Mouse (Mus musculus): ENCODE results near the gene Bckdk. TPM values are rescaled to one million over a fixed set of nuclear protein-coding genes. Genes with fewer than 3 reads are reported as not detected.
"Not testable (repeated sequence)": the region's sequence is repeated elsewhere in the genome, so short reads cannot be mapped to it uniquely, and the experiment has no call there.

Gene Bckdk
- polyA plus RNA-seq, 2 experiments from 2014 or later: 62.4 to 77.7 TPM

DNA sequence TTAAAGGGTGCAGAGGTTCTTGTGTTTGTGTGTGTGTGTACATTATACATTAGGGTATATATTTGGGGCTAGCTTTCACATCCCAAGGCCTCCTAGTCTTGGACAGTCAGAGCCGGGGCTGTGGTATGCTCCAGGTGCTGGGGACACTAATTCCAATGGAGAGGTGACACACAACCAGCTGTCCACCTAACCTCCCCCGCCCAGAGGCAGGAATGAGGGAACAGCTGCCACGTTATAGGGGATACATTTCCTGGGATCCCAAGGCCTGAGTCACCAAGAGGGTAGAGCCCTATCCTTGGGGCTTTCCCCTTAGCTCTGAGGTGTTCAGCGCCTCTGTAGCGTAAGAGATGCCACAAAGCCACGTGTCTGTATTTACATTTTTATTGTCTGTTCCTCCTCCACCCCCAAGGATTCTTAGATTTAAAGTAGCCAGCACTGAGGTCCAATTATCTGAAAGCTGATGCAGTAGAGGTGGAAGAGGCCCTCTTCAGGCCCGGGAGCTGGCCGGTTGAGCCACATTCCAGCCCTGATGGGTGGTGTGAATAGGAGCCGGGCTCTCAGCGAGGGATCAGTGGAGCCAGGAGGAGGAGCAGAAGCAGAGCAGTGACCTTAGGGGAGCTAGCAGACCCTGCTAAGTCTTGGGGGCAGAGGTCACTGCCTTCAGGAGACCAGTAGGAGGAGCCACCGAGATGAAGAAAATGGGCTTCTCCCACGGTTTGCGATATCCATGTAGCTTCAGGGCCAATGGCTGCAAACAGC is 28.6 kb downstream of the Bckdk start:
- ATAC-seq: no peak

GRCm38 (mm10) chr7:127934075-127934474 is 30.2 kb downstream of the Bckdk start:
- ATAC-seq: no peak

GRCm38 (mm10) chr7:127935028-127935722 is 31.3 kb downstream of the Bckdk start:
- ATAC-seq: peak; percentile 97

GRCm38 (mm10) chr7:127935748-127936159 is 31.9 kb downstream of the Bckdk start:
- peak; percentile 34 for ATAC-seq

DNA sequence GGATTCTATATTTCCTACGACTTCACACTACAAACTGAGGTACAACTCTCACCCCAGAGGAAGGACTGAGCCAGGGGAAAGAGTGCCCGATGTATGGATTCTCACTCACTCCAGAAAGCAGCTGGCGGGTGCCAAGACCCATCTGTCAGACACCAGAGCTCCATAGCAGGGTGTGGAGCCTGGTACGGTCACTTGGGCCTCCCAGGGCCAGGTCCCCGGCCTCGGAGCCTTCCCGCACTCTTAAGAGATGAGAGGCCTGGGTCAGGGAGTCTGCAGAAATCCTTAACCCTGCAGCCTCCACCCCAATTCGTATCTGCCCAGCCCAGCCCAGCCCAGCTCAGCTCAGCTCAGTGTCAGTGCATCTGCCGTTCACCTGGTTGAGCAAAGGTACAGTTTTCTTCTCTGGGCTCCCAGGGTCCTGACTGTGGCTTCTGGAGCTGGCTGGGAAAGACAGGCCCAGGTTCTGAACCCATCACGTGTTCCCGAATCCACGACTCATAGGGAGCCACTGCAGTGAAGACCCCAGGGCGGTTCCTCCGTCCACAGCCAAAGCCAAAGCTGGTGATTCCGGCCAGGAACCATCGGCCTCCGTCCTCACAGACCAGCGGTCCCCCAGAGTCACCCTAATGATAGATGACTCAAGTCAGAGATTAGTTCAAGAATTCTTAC is 32.5 kb downstream of the Bckdk start:
- no peak for ATAC-seq

DNA sequence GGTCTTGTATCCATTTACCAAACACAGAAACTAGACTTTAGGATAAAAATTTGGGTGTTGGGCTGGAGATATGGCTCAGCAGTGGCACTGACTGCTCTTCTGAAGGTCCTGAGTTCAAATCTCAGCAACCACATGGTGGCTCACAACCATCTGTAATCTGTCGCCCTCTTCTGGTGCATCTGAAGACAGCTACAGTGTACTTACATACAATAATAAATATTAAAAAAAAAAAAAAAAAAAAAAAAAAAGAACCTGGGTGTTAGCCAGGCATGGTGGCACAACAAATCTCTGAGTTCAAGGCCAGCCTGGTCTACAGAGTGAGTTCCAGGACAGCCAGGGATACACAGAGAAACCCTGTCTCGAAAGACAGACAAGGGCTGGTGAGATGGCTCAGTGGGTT is 38.2 kb downstream of the Bckdk start:
- ATAC-seq: not testable (repeated sequence)

DNA sequence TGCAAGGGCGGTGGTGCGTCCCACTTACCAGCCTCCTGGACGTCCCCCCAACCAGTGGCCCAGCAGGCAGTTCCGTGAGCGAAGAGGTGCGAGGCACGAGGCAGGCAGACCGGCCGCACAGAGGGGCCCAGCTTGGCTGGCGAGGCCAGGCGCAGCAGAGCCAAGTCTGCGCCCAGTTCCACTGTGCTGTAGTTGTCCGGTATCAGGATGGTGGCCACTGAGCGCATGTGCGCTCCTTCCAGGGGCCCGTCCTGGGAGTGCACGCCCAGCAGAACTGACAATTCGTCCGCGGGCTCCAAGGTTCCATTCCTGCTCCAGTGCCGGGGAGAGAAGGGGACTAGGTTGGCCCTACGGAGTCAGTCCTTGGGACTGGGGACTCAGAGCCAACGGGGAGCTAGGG is 40.7 kb downstream of the Bckdk start:
- no peak for ATAC-seq

- ATAC-seq: no peak
These were observed 42.7 kb downstream of the Bckdk start, which contains the start of gene Prss36 for GRCm38 (mm10) chr7:127946470-127947023. Prss36 (minus strand) TSS chr7:127946725.

DNA sequence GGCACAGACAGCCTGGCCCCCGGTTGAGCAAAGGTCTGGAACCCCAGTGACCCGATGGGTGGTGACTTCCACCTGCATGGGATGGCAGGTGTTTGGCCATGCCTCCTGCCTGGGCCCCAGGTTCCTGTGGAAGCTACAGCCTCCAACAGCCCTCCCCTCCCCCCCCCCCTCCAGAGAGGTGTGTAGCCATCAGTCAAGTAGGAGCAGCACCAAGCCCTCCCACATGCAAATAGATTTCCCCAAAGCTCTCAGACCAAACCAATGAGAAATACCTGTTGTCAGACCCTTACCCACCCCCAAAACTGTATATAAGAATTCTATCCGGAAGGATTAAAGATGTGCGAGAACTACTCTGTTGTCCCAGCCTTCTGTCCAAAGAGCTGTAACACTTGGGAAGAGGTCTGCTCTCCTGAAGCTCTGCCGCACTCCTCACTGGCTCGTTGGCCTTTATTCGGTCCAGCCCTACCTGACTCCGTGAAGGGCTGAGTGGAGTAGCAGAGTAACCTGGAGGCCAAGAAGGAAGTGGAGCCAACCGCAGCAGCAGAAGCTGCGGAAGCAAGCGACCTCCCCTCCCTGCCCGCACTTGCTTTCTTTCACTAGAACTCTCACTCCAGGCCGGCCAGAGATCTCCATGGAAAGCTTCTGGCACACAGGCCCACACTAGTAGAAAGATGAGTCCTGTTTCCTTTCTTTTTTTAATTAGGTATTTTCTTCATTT is 49.1 kb downstream of the Bckdk start:
- peak; percentile 46 for ATAC-seq

GRCm38 (mm10) chr7:127959364-127959763 is 55.5 kb downstream of the Bckdk start:
- ATAC-seq: no peak

Other genes starting within 250 kb of the Bckdk start
- 1 to 10 TPM; 4.2 to 6.2 TPM for gene Bcl7c, start 195.1 kb upstream of the Bckdk start, polyA plus RNA-seq (2017; shearing (Covaris generic))
- gene Ctf1, start 191.3 kb upstream of the Bckdk start, polyA plus RNA-seq (2017; shearing (Covaris generic)): not detected
- not detected for gene Ctf2, start 171.9 kb upstream of the Bckdk start, polyA plus RNA-seq (2017; shearing (Covaris generic))
- under 1 TPM; 0.36 to 0.83 TPM for gene Fbxl19, start 159.5 kb upstream of the Bckdk start, polyA plus RNA-seq (2017; shearing (Covaris generic))
- 10 to 100 TPM; 11.3 to 12.2 TPM for gene Orai3, start 134.3 kb upstream of the Bckdk start, polyA plus RNA-seq (2017; shearing (Covaris generic))
- 1 to 10 TPM; 6.3 to 7.4 TPM for gene Setd1a, start 127.4 kb upstream of the Bckdk start, polyA plus RNA-seq (2017; shearing (Covaris generic))
- not detected for gene Gm49388, start 118.5 kb upstream of the Bckdk start, polyA plus RNA-seq (2017; shearing (Covaris generic))
- 1 to 10 TPM; 5.2 to 5.7 TPM for gene Hsd3b7, start 103.5 kb upstream of the Bckdk start, polyA plus RNA-seq (2017; shearing (Covaris generic))
- gene Stx4a, start 79.8 kb upstream of the Bckdk start, polyA plus RNA-seq (2017; shearing (Covaris generic)): 10 to 100 TPM; 49.3 to 54.6 TPM
- gene Stx1b, start 79.5 kb upstream of the Bckdk start, polyA plus RNA-seq (2017; shearing (Covaris generic)): under 1 TPM in 1 of 2 experiments, not detected in 1; 0.62 TPM
- 10 to 100 TPM; 20.0 to 28.1 TPM for gene Zfp646, start 27.9 kb upstream of the Bckdk start, polyA plus RNA-seq (2017; shearing (Covaris generic))
- gene Zfp668, start 27.3 kb upstream of the Bckdk start, polyA plus RNA-seq (2017; shearing (Covaris generic)): 10 to 100 TPM; 10.4 to 11.0 TPM
- gene Prss53, start 13.1 kb upstream of the Bckdk start, polyA plus RNA-seq (2017; shearing (Covaris generic)): under 1 TPM in 1 of 2 experiments, not detected in 1; 0.22 TPM
- not detected for gene Gm21974, start 8.6 kb upstream of the Bckdk start, polyA plus RNA-seq (2017; shearing (Covaris generic))
- 10 to 100 TPM; 20.9 to 31.8 TPM for gene Vkorc1, start 8.5 kb upstream of the Bckdk start, polyA plus RNA-seq (2017; shearing (Covaris generic))
- 10 to 100 TPM; 29.9 to 32.1 TPM for gene Kat8, start 8.4 kb downstream of the Bckdk start, polyA plus RNA-seq (2017; shearing (Covaris generic))
- not detected for gene Prss8, start 26.0 kb downstream of the Bckdk start, polyA plus RNA-seq (2017; shearing (Covaris generic))
- gene Prss36, start 42.6 kb downstream of the Bckdk start, polyA plus RNA-seq (2017; shearing (Covaris generic)): 1 to 10 TPM; 2.1 to 3.6 TPM
- gene Fus, start 63.4 kb downstream of the Bckdk start, polyA plus RNA-seq (2017; shearing (Covaris generic)): 10 to 100 TPM; 36.5 to 39.3 TPM
- gene Pycard, start 89.8 kb downstream of the Bckdk start, polyA plus RNA-seq (2017; shearing (Covaris generic)): 100 to 1,000 TPM; 429 to 455 TPM
- gene Trim72, start 99.9 kb downstream of the Bckdk start, polyA plus RNA-seq (2017; shearing (Covaris generic)): under 1 TPM in 1 of 2 experiments, not detected in 1; 0.36 TPM
- gene Itgam, start 158.6 kb downstream of the Bckdk start, polyA plus RNA-seq (2017; shearing (Covaris generic)): under 1 TPM; 0.66 to 0.94 TPM
- under 1 TPM in 1 of 2 experiments, not detected in 1; 0.08 TPM for gene Gm49368, start 158.6 kb downstream of the Bckdk start, polyA plus RNA-seq (2017; shearing (Covaris generic))
- gene Itgax, start 225.5 kb downstream of the Bckdk start, polyA plus RNA-seq (2017; shearing (Covaris generic)): not detected